Mouse (Mus musculus) lung, postnatal 0 days (tissue): ENCODE results near the gene Gsdma. TPM values are rescaled to one million over a fixed set of nuclear protein-coding genes. Genes with fewer than 3 reads are reported as not detected.
"Not testable (repeated sequence)": the region's sequence is repeated elsewhere in the genome, so short reads cannot be mapped to it uniquely, and the experiment has no call there.

Source experiments
- ATAC-seq: fragments of 200-750 bp; cut with Nextera tagmentation; 2 replicates; pipeline ENCODE4 v1.8.0; 2017; ENCODE audit warnings: moderate library complexity
- DNase-seq: peaks from one replicate; pipeline ENCODE4 v3.0.0-alpha.2; 2016; ENCODE audit warnings: low spot score
- H3K27ac ChIP-seq: fragments of 300-500 bp; sonication (generic); 2 replicates; pipeline ENCODE4 v1.5.1; 2014; ENCODE audit warnings: antibody characterized with exemption, mild to moderate bottlenecking, low read length, mixed read lengths
- H3K27me3 ChIP-seq: fragments of 300-500 bp; sonication (generic); replicated peaks from 2 replicates; pipeline ENCODE4 v1.6.1; 2014; ENCODE audit warnings: low read length, mixed read lengths; ENCODE audit not compliant: insufficient read depth
- H3K36me3 ChIP-seq: fragments of 300-500 bp; sonication (generic); 2 replicates; pipeline ENCODE4 v1.6.1; 2014; ENCODE audit warnings: low read length, mixed read lengths; ENCODE audit not compliant: insufficient read depth
- H3K4me1 ChIP-seq: fragments of 300-500 bp; sonication (generic); 2 replicates; pipeline ENCODE4 v1.6.1; 2014; ENCODE audit warnings: antibody characterized with exemption, low read depth, low read length, mixed read lengths; ENCODE audit not compliant: insufficient read depth
- H3K4me2 ChIP-seq: fragments of 300-500 bp; sonication (generic); replicated peaks from 2 replicates; pipeline ENCODE4 v1.6.1; 2014; ENCODE audit warnings: low read depth, mild to moderate bottlenecking, low read length, moderate library complexity, mixed read lengths
- H3K4me3 ChIP-seq: fragments of 300-500 bp; sonication (generic); 2 replicates; pipeline ENCODE4 v1.5.1; 2014; ENCODE audit warnings: low read depth, low read length
- H3K9ac ChIP-seq: fragments of 300-500 bp; sonication (generic); replicated peaks from 2 replicates; pipeline ENCODE4 v1.6.1; 2014; ENCODE audit warnings: low read depth, mild to moderate bottlenecking
- H3K9me3 ChIP-seq: fragments of 300-500 bp; sonication (generic); 2 replicates; pipeline ENCODE4 v1.6.1; 2016; ENCODE audit warnings: low read length, mixed read lengths
- CTCF ChIP-seq: IDR thresholded peaks from 2 replicates; pipeline ENCODE4 v1.5.1; 2016; ENCODE audit warnings: antibody characterized with exemption, mild to moderate bottlenecking
- EP300 ChIP-seq: IDR thresholded peaks from 2 replicates; pipeline ENCODE4 v1.6.1; 2016; ENCODE audit warnings: antibody characterized with exemption, mild to moderate bottlenecking, control low read depth
- WGBS: fragments of 180-500 bp; shearing (Covaris S2); extraction: QIAGEN DNeasy Blood & Tissue Kit; methylation state at CpG from one replicate; pipeline ENCODE4 v1.1.7; 2014; 5-methylcytosine and 5-hydroxymethylcytosine counted together
- polyA plus RNA-seq: library from polyadenylated mRNA; unstranded; fragments of >200 nt; fragmentation: Nextera tagmentation; extraction: Ambion mirVana; gene quantifications from 2 replicates; pipeline ENCODE4 v1.2.1, GENCODE M21; 2015

Gene Gsdma
- polyA plus RNA-seq, 1 experiment from 2014 or later, result not detected

GRCm38 (mm10) chr11:98711046-98711434, 46.9 kb downstream of the Gsdma start:
- H3K27ac ChIP-seq, result peak overlapping the region; percentile 43
- no peaks in the 10 kb centered on the region for H3K36me3 ChIP-seq
- TF ChIP-seq CTCF (no peak), EP300 (no peak)
- DNase-seq (no peak), ATAC-seq (no peak)
- peak overlapping the region; percentile 20 for H3K4me2 ChIP-seq
- no peak overlapping the region for H3K4me3 ChIP-seq
- H3K4me1 ChIP-seq, result peaks cover 18% of the 10 kb centered on the region
- no peaks in the 10 kb centered on the region for H3K9me3 ChIP-seq
- H3K9ac ChIP-seq, result no peak overlapping the region
- no peaks in the 10 kb centered on the region for H3K27me3 ChIP-seq
- 76% methylated on average over 4 of the region's 4 CpGs for WGBS

- not testable (repeated sequence) for H3K27me3 ChIP-seq, H3K4me3 ChIP-seq, H3K27ac ChIP-seq, H3K9me3 ChIP-seq, H3K4me2 ChIP-seq, H3K9ac ChIP-seq, ATAC-seq, H3K36me3 ChIP-seq
- H3K4me1 ChIP-seq, result peaks cover 18% of the 10 kb centered on the region
- TF ChIP-seq CTCF, result peak; percentile 64
- WGBS, result 93% methylated on average over 6 of the region's 6 CpGs
- DNase-seq, result peak; percentile 65
Measured at GRCm38 (mm10) chr11:98712009-98712408, 47.9 kb downstream of the Gsdma start.

- TF ChIP-seq EP300 (no peak), CTCF (no peak)
- 0 out of 2 replicates have a peak, but pooled peaks cover 5% of the 10 kb centered on the region for H3K36me3 ChIP-seq
Measured at GRCm38 (mm10) chr11:98713703-98714102, 49.6 kb downstream of the Gsdma start.

GRCm38 (mm10) chr11:98715946-98716345, 51.8 kb downstream of the Gsdma start:
- Histone ChIP-seq H3K4me3 (no peak overlapping the region), H3K9ac (no peak overlapping the region), H3K27ac (no peak overlapping the region), H3K27me3 (no peaks in the 10 kb centered on the region), H3K4me1 (peaks cover 7% of the 10 kb centered on the region; the same call in 1 of the 2 replicates), H3K9me3 (no peaks in the 10 kb centered on the region), H3K4me2 (no peak overlapping the region), H3K36me3 (0 out of 2 replicates have a peak, but pooled peaks cover 5% of the 10 kb centered on the region)
- TF ChIP-seq EP300 (no peak), CTCF (no peak)
- no peak for DNase-seq
- no peak for ATAC-seq
- WGBS, result 94% methylated on average over 9 of the region's 9 CpGs

More at GRCm38 (mm10) chr11:98713703-98714102, 49.6 kb downstream of the Gsdma start:
- H3K9ac ChIP-seq, result no peak overlapping the region
- DNase-seq (no peak), ATAC-seq (no peak)
- H3K27me3 ChIP-seq, result no peaks in the 10 kb centered on the region
- peaks cover 17% of the 10 kb centered on the region for H3K4me1 ChIP-seq
- no peak overlapping the region for H3K4me3 ChIP-seq
- 52% methylated on average over 12 of the region's 12 CpGs for WGBS
- no peak overlapping the region for H3K27ac ChIP-seq
- H3K4me2 ChIP-seq, result no peak overlapping the region
- H3K9me3 ChIP-seq, result no peaks in the 10 kb centered on the region

- Histone ChIP-seq H3K4me3 (no peak overlapping the region), H3K27me3 (no peaks in the 10 kb centered on the region), H3K4me1 (peaks cover 16% of the 10 kb centered on the region; the same call in 1 of the 2 replicates), H3K9me3 (no peaks in the 10 kb centered on the region), H3K36me3 (0 out of 2 replicates have a peak, but pooled peaks cover 5% of the 10 kb centered on the region), H3K27ac (peak overlapping the region; percentile 32; the same call in 1 of the 2 replicates), H3K4me2 (no peak overlapping the region), H3K9ac (no peak overlapping the region)
- TF ChIP-seq CTCF (peak; percentile 90), EP300 (no peak)
- DNase-seq (peak; percentile 79), ATAC-seq (no peak)
- WGBS, result 22% methylated on average over 13 of the region's 13 CpGs
Measured at GRCm38 (mm10) chr11:98717904-98718303, 53.8 kb downstream of the Gsdma start.

- H3K4me1 ChIP-seq, result peaks cover 16% of the 10 kb centered on the region; the same call in 1 of the 2 replicates
- ATAC-seq, result no peak
- H3K27me3 ChIP-seq, result no peaks in the 10 kb centered on the region
- DNase-seq, result peak; percentile 48
- H3K4me3 ChIP-seq, result no peak overlapping the region
- WGBS, result 71% methylated on average over 2 of the region's 2 CpGs
- H3K27ac ChIP-seq, result peak overlapping the region; percentile 81
- no peak overlapping the region for H3K9ac ChIP-seq
- 0 out of 2 replicates have a peak, but pooled peaks cover 11% of the 10 kb centered on the region for H3K36me3 ChIP-seq
- no peak overlapping the region for H3K4me2 ChIP-seq
- no peaks in the 10 kb centered on the region for H3K9me3 ChIP-seq
- TF ChIP-seq EP300 (no peak), CTCF (no peak)
Measured at GRCm38 (mm10) chr11:98720756-98721155, 56.6 kb downstream of the Gsdma start.
